Mouse (Mus musculus): ENCODE results near the gene Stk40.

- no peak for TF ChIP-seq POLR2A (IDR thresholded peaks at IDR 0.05; ENCODE audit: insufficient read length, low read depth)
- no peak for TF ChIP-seq E2F4 (IDR thresholded peaks at IDR 0.05; ENCODE audit: insufficient read depth)
- no peak for TF ChIP-seq TCF12 (IDR thresholded peaks at IDR 0.05; ENCODE audit: insufficient read depth, poor library complexity, severe bottlenecking)
- TF ChIP-seq CEBPB (IDR thresholded peaks at IDR 0.05; ENCODE audit: insufficient read depth, poor library complexity, severe bottlenecking) = no peak
- TF ChIP-seq POLR2AphosphoS2 (IDR thresholded peaks at IDR 0.05; ENCODE audit: insufficient read length, low read depth) = no peak
- no peak for TF ChIP-seq MYOG (IDR thresholded peaks at IDR 0.05; ENCODE audit: control insufficient read depth in 1 of 3, insufficient read depth in 1 of 3, insufficient read length in 2 of 3, low read depth in 2 of 3)
- no peak for TF ChIP-seq MAX (IDR thresholded peaks at IDR 0.05; ENCODE audit: low read depth)
- TF ChIP-seq USF1 (IDR thresholded peaks at IDR 0.05; ENCODE audit: low read depth) = no peak
- no peak for TF ChIP-seq MYOD1 (IDR thresholded peaks at IDR 0.05; ENCODE audit: control insufficient read depth in 1 of 3, insufficient read length in 2 of 3, low read depth in 2 of 3)
- TF ChIP-seq REST (IDR thresholded peaks at IDR 0.05; ENCODE audit: insufficient read depth, insufficient read length) = no peak
Observed at GRCm38 (mm10) chr4:126141021-126141420, 37.3 kb downstream of the Stk40 start.
